Mouse (Mus musculus): Measurements from ENCODE around the gene Pttg1.

Gene Pttg1

DNA sequence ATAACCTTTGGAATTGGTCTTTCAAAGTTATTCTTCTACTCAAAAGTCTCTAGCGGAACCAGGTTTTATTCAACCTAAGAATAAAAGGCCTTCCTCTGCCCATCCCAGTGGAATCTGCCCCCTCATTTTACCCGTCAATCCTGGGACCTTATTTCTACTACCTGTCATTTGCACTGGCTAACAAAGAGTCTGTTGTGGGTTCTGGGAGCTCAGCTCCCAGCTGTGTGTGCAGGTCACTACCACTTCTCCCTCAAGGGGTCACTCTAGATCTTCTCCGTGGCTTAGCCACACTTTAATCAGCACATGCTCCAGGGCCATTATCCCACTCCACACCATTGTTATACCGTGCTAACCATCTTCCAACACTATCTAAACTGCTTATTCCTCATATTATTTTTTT, 26.8 kb downstream of the Pttg1 start:
- Histone ChIP-seq H3K4me1 (replicated peaks; ENCODE audit: low read depth, low read length) (no peaks in the 10 kb centered on the region), H3K4me3 (replicated peaks; ENCODE audit: low read length) (no peak overlapping the region), H3K9me3 (ENCODE audit: low read length) (no peaks in the 10 kb centered on the region), H3K36me3 (ENCODE audit: insufficient read depth, low read length) (no peaks in the 10 kb centered on the region), H3K27me3 (ENCODE audit: insufficient read depth, low read length) (peaks cover 6% of the 10 kb centered on the region; the same call in 1 of the 2 replicates)
- no peak for TF ChIP-seq POU5F1 (IDR thresholded peaks at IDR 0.05; ENCODE audit: borderline replicate concordance, low read length)

GRCm38 (mm10) chr11:43396672-43397071, 29.4 kb downstream of the Pttg1 start:
- TF ChIP-seq CTCF (conservative IDR thresholded peaks at IDR 0.05; ENCODE audit: low read length) (no peak), NANOG (IDR thresholded peaks at IDR 0.05; ENCODE audit: borderline replicate concordance, low read length) (no peak), POU5F1 (IDR thresholded peaks at IDR 0.05; ENCODE audit: borderline replicate concordance, low read length) (no peak)
- H3K36me3 ChIP-seq (ENCODE audit: insufficient read depth, low read length) = no peaks in the 10 kb centered on the region
- H3K4me1 ChIP-seq (replicated peaks; ENCODE audit: low read depth, low read length) = no peaks in the 10 kb centered on the region
- H3K4me3 ChIP-seq (replicated peaks; ENCODE audit: low read length) = no peak overlapping the region
- H3K27me3 ChIP-seq (ENCODE audit: insufficient read depth, low read length) = no peaks in the 10 kb centered on the region
- H3K9me3 ChIP-seq (ENCODE audit: low read length) = no peaks in the 10 kb centered on the region

GRCm38 (mm10) chr11:43396246-43396645, 29.8 kb downstream of the Pttg1 start:
- Histone ChIP-seq H3K36me3 (ENCODE audit: insufficient read depth, low read length) (no peaks in the 10 kb centered on the region), H3K4me3 (replicated peaks; ENCODE audit: low read length) (no peak overlapping the region), H3K9me3 (ENCODE audit: low read length) (no peaks in the 10 kb centered on the region), H3K27me3 (ENCODE audit: insufficient read depth, low read length) (no peaks in the 10 kb centered on the region), H3K4me1 (replicated peaks; ENCODE audit: low read depth, low read length) (no peaks in the 10 kb centered on the region)
- no peak for TF ChIP-seq POU5F1 (IDR thresholded peaks at IDR 0.05; ENCODE audit: borderline replicate concordance, low read length)
- no peak for TF ChIP-seq NANOG (IDR thresholded peaks at IDR 0.05; ENCODE audit: borderline replicate concordance, low read length)
- no peak for TF ChIP-seq CTCF (conservative IDR thresholded peaks at IDR 0.05; ENCODE audit: low read length)

GRCm38 (mm10) chr11:43395073-43395948, 30.7 kb downstream of the Pttg1 start:
- no peak for TF ChIP-seq NANOG (IDR thresholded peaks at IDR 0.05; ENCODE audit: borderline replicate concordance, low read length)
- no peak for TF ChIP-seq CTCF (conservative IDR thresholded peaks at IDR 0.05; ENCODE audit: low read length)
- TF ChIP-seq POU5F1 (IDR thresholded peaks at IDR 0.05; ENCODE audit: borderline replicate concordance, low read length) = no peak
- Histone ChIP-seq H3K27me3 (ENCODE audit: insufficient read depth, low read length) (no peaks in the 10 kb centered on the region), H3K36me3 (ENCODE audit: insufficient read depth, low read length) (no peaks in the 10 kb centered on the region)

GRCm38 (mm10) chr11:43393325-43393724, 32.7 kb downstream of the Pttg1 start:
- Histone ChIP-seq H3K4me3 (replicated peaks; ENCODE audit: low read length) (no peak overlapping the region), H3K36me3 (ENCODE audit: insufficient read depth, low read length) (no peaks in the 10 kb centered on the region), H3K4me1 (replicated peaks; ENCODE audit: low read depth, low read length) (peaks cover 14% of the 10 kb centered on the region), H3K9me3 (ENCODE audit: low read length) (no peaks in the 10 kb centered on the region), H3K27me3 (ENCODE audit: insufficient read depth, low read length) (peaks cover 11% of the 10 kb centered on the region; the same call in 1 of the 2 replicates)
- TF ChIP-seq NANOG (IDR thresholded peaks at IDR 0.05; ENCODE audit: borderline replicate concordance, low read length) = no peak
- no peak for TF ChIP-seq POU5F1 (IDR thresholded peaks at IDR 0.05; ENCODE audit: borderline replicate concordance, low read length)
- no peak for TF ChIP-seq CTCF (conservative IDR thresholded peaks at IDR 0.05; ENCODE audit: low read length)

More at GRCm38 (mm10) chr11:43395073-43395948, 30.7 kb downstream of the Pttg1 start:
- no peaks in the 10 kb centered on the region for H3K9me3 ChIP-seq (ENCODE audit: low read length)
- H3K4me3 ChIP-seq (replicated peaks; ENCODE audit: low read length) = no peak overlapping the region
- H3K4me1 ChIP-seq (replicated peaks; ENCODE audit: low read depth, low read length) = no peaks in the 10 kb centered on the region

DNA sequence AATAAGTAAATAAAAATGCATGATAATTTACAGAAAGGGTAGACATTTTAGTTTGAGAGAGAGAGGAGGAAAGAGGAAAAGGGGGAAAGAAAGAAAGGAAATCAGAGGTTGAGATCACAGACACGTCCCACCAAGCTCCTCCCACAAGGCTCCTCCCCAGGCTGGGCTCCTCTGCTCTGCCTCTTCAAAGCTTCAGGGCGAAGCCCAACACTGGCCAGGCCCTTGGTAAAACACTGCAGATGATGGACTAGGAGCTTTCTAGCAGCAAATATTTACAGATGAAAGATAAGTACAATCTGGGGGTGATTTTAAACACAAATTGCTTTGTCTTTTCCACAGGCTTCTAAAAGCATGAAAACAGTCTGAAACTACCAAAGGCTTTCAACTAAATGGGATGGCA, 33.3 kb downstream of the Pttg1 start:
- TF ChIP-seq NANOG (IDR thresholded peaks at IDR 0.05; ENCODE audit: borderline replicate concordance, low read length) (no peak), CTCF (conservative IDR thresholded peaks at IDR 0.05; ENCODE audit: low read length) (no peak), POU5F1 (IDR thresholded peaks at IDR 0.05; ENCODE audit: borderline replicate concordance, low read length) (no peak)
- H3K4me1 ChIP-seq (replicated peaks; ENCODE audit: low read depth, low read length) = peaks cover 19% of the 10 kb centered on the region
- H3K4me3 ChIP-seq (replicated peaks; ENCODE audit: low read length) = no peak overlapping the region
- H3K36me3 ChIP-seq (ENCODE audit: insufficient read depth, low read length) = no peaks in the 10 kb centered on the region
- peaks cover 16% of the 10 kb centered on the region; the same call in 1 of the 2 replicates for H3K27me3 ChIP-seq (ENCODE audit: insufficient read depth, low read length)
- no peaks in the 10 kb centered on the region for H3K9me3 ChIP-seq (ENCODE audit: low read length)

- Histone ChIP-seq H3K9me3 (ENCODE audit: low read length) (no peaks in the 10 kb centered on the region), H3K4me3 (replicated peaks; ENCODE audit: low read length) (no peak overlapping the region), H3K36me3 (ENCODE audit: insufficient read depth, low read length) (no peaks in the 10 kb centered on the region), H3K27me3 (ENCODE audit: insufficient read depth, low read length) (peaks cover 47% of the 10 kb centered on the region), H3K4me1 (replicated peaks; ENCODE audit: low read depth, low read length) (peaks cover 34% of the 10 kb centered on the region)
- TF ChIP-seq POU5F1 (IDR thresholded peaks at IDR 0.05; ENCODE audit: borderline replicate concordance, low read length) (no peak), NANOG (IDR thresholded peaks at IDR 0.05; ENCODE audit: borderline replicate concordance, low read length) (no peak), CTCF (conservative IDR thresholded peaks at IDR 0.05; ENCODE audit: low read length) (no peak)
Measured at GRCm38 (mm10) chr11:43389118-43389517, 36.9 kb downstream of the Pttg1 start.

GRCm38 (mm10) chr11:43388122-43389097, 37.6 kb downstream of the Pttg1 start:
- H3K9me3 ChIP-seq (ENCODE audit: low read length) = no peaks in the 10 kb centered on the region
- H3K27me3 ChIP-seq (ENCODE audit: insufficient read depth, low read length) = peaks cover 47% of the 10 kb centered on the region
- TF ChIP-seq NANOG (IDR thresholded peaks at IDR 0.05; ENCODE audit: borderline replicate concordance, low read length) = no peak
- TF ChIP-seq POU5F1 (IDR thresholded peaks at IDR 0.05; ENCODE audit: borderline replicate concordance, low read length) = no peak
- no peak for TF ChIP-seq CTCF (conservative IDR thresholded peaks at IDR 0.05; ENCODE audit: low read length)
- no peaks in the 10 kb centered on the region for H3K36me3 ChIP-seq (ENCODE audit: insufficient read depth, low read length)
- H3K4me3 ChIP-seq (replicated peaks; ENCODE audit: low read length) = no peak overlapping the region
- H3K4me1 ChIP-seq (replicated peaks; ENCODE audit: low read depth, low read length) = peaks cover 34% of the 10 kb centered on the region
